Mouse (Mus musculus) lung, embryonic 14.5 days (tissue): Measurements from ENCODE around the gene Tanc2. TPM values are rescaled to one million over a fixed set of nuclear protein-coding genes. Genes with fewer than 3 reads are reported as not detected.

ENCODE experiments used
- ATAC-seq: fragments of 200-750 bp; cut with Nextera tagmentation; 2 replicates; pipeline ENCODE4 v1.8.0; 2017; ENCODE audit warnings: mild to moderate bottlenecking, moderate TSS enrichment, moderate library complexity; ENCODE audit not compliant: insufficient read depth
- DNase-seq: peaks from one replicate; pipeline ENCODE4 v3.0.0-alpha.2; 2015
- H3K27ac ChIP-seq: fragments of 300-500 bp; sonication (generic); 2 replicates; pipeline ENCODE4 v1.5.1; 2014; ENCODE audit warnings: low read depth, mild to moderate bottlenecking, moderate library complexity
- H3K27me3 ChIP-seq: fragments of 300-500 bp; sonication (generic); 2 replicates; pipeline ENCODE4 v1.6.1; 2014; ENCODE audit warnings: low read length, control low read depth; ENCODE audit not compliant: insufficient read depth
- H3K36me3 ChIP-seq: fragments of 300-500 bp; sonication (generic); 2 replicates; pipeline ENCODE4 v1.6.1; 2014; ENCODE audit warnings: control low read depth; ENCODE audit not compliant: insufficient read depth
- H3K4me1 ChIP-seq: fragments of 300-500 bp; sonication (generic); 2 replicates; pipeline ENCODE4 v1.6.1; 2014; ENCODE audit warnings: antibody characterized with exemption, control low read depth; ENCODE audit not compliant: insufficient read depth
- H3K4me2 ChIP-seq: fragments of 300-500 bp; sonication (generic); 2 replicates; pipeline ENCODE4 v1.6.1; 2014; ENCODE audit warnings: mild to moderate bottlenecking
- H3K4me3 ChIP-seq: fragments of 300-500 bp; sonication (generic); 2 replicates; pipeline ENCODE4 v1.5.1; 2014; ENCODE audit warnings: low read depth, low read length
- H3K9ac ChIP-seq: fragments of 300-500 bp; sonication (generic); 2 replicates; pipeline ENCODE4 v1.6.1; 2014
- H3K9me3 ChIP-seq: fragments of 300-500 bp; sonication (generic); 2 replicates; pipeline ENCODE4 v1.6.1; 2016; ENCODE audit warnings: low read depth, low read length, control low read depth
- CTCF ChIP-seq: IDR thresholded peaks from 2 replicates; pipeline ENCODE4 v1.5.1; 2016; ENCODE audit warnings: antibody characterized with exemption, low read depth
- WGBS: fragments of 180-500 bp; shearing (Covaris S2); extraction: QIAGEN DNeasy Blood & Tissue Kit; methylation state at CpG from one replicate; pipeline ENCODE4 v1.1.7; 2014; 5-methylcytosine and 5-hydroxymethylcytosine counted together
- polyA plus RNA-seq: library from polyadenylated mRNA; unstranded; fragments of >200 nt; fragmentation: Nextera tagmentation; extraction: Ambion mirVana; gene quantifications from 2 replicates; pipeline ENCODE4 v1.2.1, GENCODE M21; 2014

Gene Tanc2
- polyA plus RNA-seq, 1 experiment from 2014 or later: 17.1 TPM

DNA sequence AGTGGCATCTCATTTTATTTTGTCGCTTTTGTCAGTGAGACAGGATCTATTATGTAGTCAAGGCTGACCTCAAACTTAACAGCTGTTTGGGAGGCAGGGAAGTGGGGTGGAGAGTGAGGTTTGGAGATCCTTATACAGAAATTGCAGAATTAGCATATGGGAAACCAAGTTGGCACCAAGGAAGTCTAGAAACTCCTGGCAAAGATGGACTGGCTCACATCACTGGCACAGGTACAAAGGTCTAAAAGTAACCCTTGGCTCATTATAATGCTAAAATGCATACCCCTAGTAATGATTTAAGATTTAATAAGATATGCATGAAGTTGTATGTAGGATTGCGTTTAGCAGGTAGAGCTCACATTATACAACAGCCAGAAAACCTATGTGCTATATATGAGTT lies 58.2 kb downstream of the Tanc2 start:
- Histone ChIP-seq H3K36me3 (no peaks in the 10 kb centered on the region), H3K4me1 (no peaks in the 10 kb centered on the region), H3K4me3 (no peak overlapping the region), H3K27me3 (no peaks in the 10 kb centered on the region), H3K9ac (no peak overlapping the region), H3K9me3 (no peaks in the 10 kb centered on the region), H3K27ac (no peak overlapping the region), H3K4me2 (no peak overlapping the region)
- no peak for TF ChIP-seq CTCF
- no peak for ATAC-seq
- WGBS: 85% methylated on average over 2 of the region's 2 CpGs
- DNase-seq: no peak

DNA sequence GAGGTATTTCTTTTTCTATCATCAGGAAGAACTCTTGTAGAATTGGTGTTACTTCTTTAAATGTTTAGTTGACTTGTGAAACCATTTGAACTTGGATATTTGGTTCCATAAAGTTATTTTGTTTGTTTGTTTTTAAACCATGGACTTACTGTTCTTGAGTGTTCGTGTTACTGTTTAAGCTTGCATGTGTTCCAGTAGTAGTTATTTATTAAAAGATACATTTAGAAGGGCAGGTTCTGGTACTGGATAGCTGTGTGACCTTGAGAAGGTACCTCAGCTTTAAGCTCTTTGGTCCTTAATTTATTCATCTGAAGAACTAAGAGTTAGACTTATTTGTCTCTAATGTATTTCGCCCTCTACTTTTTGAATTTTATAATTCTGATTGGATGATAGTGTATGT lies 64.8 kb downstream of the Tanc2 start:
- ATAC-seq: no peak
- Histone ChIP-seq H3K4me3 (no peak overlapping the region), H3K36me3 (no peaks in the 10 kb centered on the region), H3K9me3 (no peaks in the 10 kb centered on the region), H3K27ac (no peak overlapping the region), H3K4me1 (no peaks in the 10 kb centered on the region), H3K4me2 (no peak overlapping the region), H3K27me3 (no peaks in the 10 kb centered on the region), H3K9ac (no peak overlapping the region)
- WGBS: 80% methylated on average over 2 of the region's 2 CpGs
- DNase-seq: no peak
- no peak for TF ChIP-seq CTCF

DNA sequence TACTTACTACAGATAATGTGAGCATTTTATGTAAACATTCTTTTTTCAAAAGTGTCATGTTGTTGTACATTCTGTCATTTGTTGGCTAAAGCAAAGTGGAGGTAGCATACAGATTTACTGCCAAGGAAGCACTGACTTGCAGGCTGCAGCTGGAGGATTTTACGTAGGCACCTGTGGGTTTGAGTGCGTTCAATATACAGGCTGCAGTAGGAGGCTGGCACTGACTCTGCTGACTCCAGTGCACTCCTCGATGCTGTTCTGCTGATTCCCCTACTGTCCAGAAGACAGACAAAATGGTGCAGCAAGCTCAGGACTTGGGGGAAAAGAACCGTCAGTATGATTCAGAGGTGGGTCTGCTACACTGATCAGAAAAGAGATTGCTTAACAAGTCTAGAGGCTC lies 65.5 kb downstream of the Tanc2 start:
- H3K4me2 ChIP-seq: no peak overlapping the region
- no peak overlapping the region for H3K9ac ChIP-seq
- no peak for TF ChIP-seq CTCF
- no peaks in the 10 kb centered on the region for H3K9me3 ChIP-seq
- H3K4me3 ChIP-seq: no peak overlapping the region
- no peaks in the 10 kb centered on the region for H3K27me3 ChIP-seq
- DNase-seq (no peak), ATAC-seq (no peak)
- 63% methylated on average over 4 of the region's 4 CpGs for WGBS
- no peaks in the 10 kb centered on the region for H3K36me3 ChIP-seq
- H3K4me1 ChIP-seq: no peaks in the 10 kb centered on the region
- no peak overlapping the region for H3K27ac ChIP-seq

DNA sequence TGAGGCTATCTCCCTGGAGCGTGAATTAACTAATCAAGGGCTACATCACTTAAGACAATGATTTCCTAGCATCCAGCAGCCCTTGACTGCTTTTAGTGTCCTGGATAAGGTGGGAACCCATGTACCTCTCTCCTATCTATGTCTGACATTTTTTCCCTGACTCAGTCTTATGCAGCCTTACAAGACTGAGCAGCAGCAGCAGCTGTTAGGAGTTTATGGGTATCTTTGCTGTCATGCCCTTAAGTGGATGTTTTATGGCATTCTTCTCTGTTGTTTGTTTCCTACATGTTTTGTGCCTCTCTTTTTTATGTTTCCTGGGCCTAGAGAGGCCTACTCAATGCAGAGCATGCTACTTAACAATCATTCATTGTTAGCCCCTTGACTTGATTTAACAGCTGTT lies 78.1 kb downstream of the Tanc2 start:
- Histone ChIP-seq H3K9me3 (no peaks in the 10 kb centered on the region), H3K9ac (no peak overlapping the region), H3K4me3 (no peak overlapping the region), H3K27me3 (no peaks in the 10 kb centered on the region), H3K36me3 (no peaks in the 10 kb centered on the region), H3K27ac (no peak overlapping the region), H3K4me2 (no peak overlapping the region), H3K4me1 (no peaks in the 10 kb centered on the region)
- ATAC-seq (no peak), DNase-seq (no peak)
- TF ChIP-seq CTCF: no peak
- 100% methylated on average over 1 of the region's 1 CpGs for WGBS

DNA sequence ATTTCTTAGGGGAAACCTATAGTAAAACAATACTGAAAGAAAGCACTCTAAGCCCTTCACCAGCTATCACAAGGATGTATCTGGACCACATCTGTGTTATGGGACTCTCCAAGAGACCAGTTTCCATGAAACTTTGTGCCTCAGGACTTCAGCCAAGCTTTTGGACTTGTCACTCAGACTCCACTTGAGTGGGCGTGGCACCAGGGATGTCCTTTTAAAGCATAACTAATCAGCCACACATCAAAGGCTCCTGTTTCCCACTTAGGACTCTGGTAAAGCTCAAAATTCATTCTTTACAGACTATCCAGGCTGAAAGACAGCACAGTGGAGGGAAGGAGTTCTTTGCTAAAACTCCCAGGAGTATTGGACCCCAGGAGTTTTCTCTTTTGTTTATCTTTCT lies 89.2 kb downstream of the Tanc2 start:
- Histone ChIP-seq H3K4me2 (no peak overlapping the region), H3K27me3 (no peaks in the 10 kb centered on the region), H3K4me1 (no peaks in the 10 kb centered on the region), H3K9me3 (no peaks in the 10 kb centered on the region), H3K27ac (no peak overlapping the region), H3K9ac (no peak overlapping the region), H3K36me3 (no peaks in the 10 kb centered on the region; the same call in 1 of the 2 replicates), H3K4me3 (no peak overlapping the region)
- DNase-seq: no peak
- ATAC-seq: no peak
- no peak for TF ChIP-seq CTCF
- WGBS: 84% methylated on average over 1 of the region's 1 CpGs

DNA sequence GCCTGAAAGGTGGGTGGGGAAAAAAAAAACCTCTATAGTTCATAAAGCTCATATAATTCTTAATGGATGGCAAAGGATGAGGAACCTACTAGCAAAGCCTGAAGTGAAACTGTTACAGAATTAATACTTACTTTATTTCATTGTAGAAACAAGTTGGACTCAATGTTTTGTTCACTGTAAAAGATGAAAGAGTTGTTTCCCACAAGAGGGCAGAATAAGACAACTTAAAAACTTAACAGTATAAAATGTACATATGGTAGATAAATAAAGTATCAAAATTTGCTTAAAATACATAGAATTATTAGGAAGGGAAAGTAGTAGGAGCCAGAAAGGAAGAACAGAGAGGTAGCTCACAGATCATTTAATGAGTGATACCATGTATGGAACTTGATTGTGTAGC lies 95.0 kb downstream of the Tanc2 start:
- Histone ChIP-seq H3K4me2 (no peak overlapping the region), H3K4me1 (no peaks in the 10 kb centered on the region), H3K36me3 (no peaks in the 10 kb centered on the region), H3K9me3 (no peaks in the 10 kb centered on the region), H3K27me3 (no peaks in the 10 kb centered on the region), H3K9ac (no peak overlapping the region), H3K4me3 (no peak overlapping the region), H3K27ac (no peak overlapping the region)
- ATAC-seq (no peak), DNase-seq (peak; percentile 50)
- TF ChIP-seq CTCF: no peak

DNA sequence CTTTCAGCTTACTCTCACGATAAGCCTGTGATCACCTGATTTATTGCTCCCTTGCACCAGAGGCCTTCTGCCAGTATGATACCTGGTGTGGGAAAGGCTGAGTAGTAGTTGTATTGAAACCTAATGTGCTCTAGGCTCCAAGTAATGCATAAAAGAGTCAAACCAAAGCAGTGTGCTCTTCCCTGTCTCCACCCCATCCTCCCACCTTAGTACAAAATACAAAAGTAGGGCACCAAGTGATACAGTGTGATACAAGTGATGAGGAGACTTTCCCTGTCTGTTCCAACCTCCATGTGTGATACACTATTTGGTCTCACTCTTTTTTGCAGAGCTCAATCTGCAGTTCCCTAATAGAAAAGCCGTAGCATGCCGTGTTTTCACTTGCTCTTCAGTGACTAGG lies 110.7 kb downstream of the Tanc2 start:
- no peak for ATAC-seq

DNA sequence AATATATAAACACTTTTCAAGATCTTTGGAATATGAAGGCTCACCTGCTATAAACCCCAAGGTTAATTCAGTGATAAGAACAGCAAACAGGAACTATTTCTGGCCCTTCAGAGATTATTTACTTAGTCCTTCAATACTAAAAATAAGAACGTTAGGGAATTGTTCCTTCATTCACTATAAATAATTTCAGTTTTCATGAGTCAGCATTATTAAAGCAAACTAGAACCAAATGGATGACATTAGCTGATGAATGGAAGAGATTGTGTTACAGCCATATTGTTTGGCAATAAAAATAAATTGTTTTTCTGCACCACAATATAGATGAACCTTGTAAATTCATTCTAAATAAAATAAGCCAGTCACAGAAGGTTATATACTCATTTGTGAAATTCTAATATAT lies 129.9 kb downstream of the Tanc2 start:
- Histone ChIP-seq H3K4me2 (no peak overlapping the region), H3K4me1 (no peaks in the 10 kb centered on the region), H3K27me3 (no peaks in the 10 kb centered on the region), H3K4me3 (no peak overlapping the region), H3K9me3 (no peaks in the 10 kb centered on the region), H3K27ac (no peak overlapping the region), H3K36me3 (no peaks in the 10 kb centered on the region), H3K9ac (no peak overlapping the region)
- no peak for TF ChIP-seq CTCF
- WGBS: 23% methylated on average over 1 of the region's 1 CpGs
- DNase-seq: no peak
- no peak for ATAC-seq

More for the DNA sequence above, 110.7 kb downstream of the Tanc2 start:
- Histone ChIP-seq H3K4me3 (no peak overlapping the region), H3K4me2 (no peak overlapping the region), H3K36me3 (no peaks in the 10 kb centered on the region), H3K27ac (no peak overlapping the region), H3K9ac (no peak overlapping the region), H3K4me1 (no peaks in the 10 kb centered on the region), H3K9me3 (no peaks in the 10 kb centered on the region), H3K27me3 (no peaks in the 10 kb centered on the region)
- TF ChIP-seq CTCF: no peak
- no peak for DNase-seq
- 57% methylated on average over 3 of the region's 3 CpGs for WGBS
